Mouse (Mus musculus) C2C12 (cell line): ENCODE measurements around the gene Rab11a. TPM values are rescaled to one million over a fixed set of nuclear protein-coding genes. Genes with fewer than 3 reads are reported as not detected.
"Not testable (repeated sequence)": the region's sequence is repeated elsewhere in the genome, so short reads cannot be mapped to it uniquely, and the experiment has no call there.

Experiments used
- H3K27me3 ChIP-seq: one replicate; pipeline ENCODE4 v1.6.1; 2011; ENCODE audit not compliant: control insufficient read depth, insufficient read depth, insufficient read length
- H3K36me3 ChIP-seq: one replicate; pipeline ENCODE4 v1.6.1; 2011; ENCODE audit not compliant: control insufficient read depth, insufficient read depth
- H3K4me3 ChIP-seq: one replicate; pipeline ENCODE4 v1.5.1; 2011; ENCODE audit warnings: mild to moderate bottlenecking, control low read depth; ENCODE audit not compliant: poor library complexity, insufficient read depth, severe bottlenecking
- H3K79me2 ChIP-seq: one replicate; pipeline ENCODE4 v1.6.1; 2011; ENCODE audit not compliant: control insufficient read depth, insufficient read depth
- H3K79me3 ChIP-seq: one replicate; pipeline ENCODE4 v1.6.1; 2011; ENCODE audit warnings: low read depth, control low read depth
- H3ac ChIP-seq: one replicate; pipeline ENCODE3; 2011; ENCODE audit warnings: low read depth; ENCODE audit not compliant: control insufficient read depth, insufficient read length
- CEBPB ChIP-seq: IDR thresholded peaks from one replicate; pipeline ENCODE4 v1.6.1; 2011; ENCODE audit warnings: low read depth, mild to moderate bottlenecking, control low read depth, moderate library complexity
- CTCF ChIP-seq: IDR thresholded peaks from one replicate; pipeline ENCODE4 v1.5.1; 2011; ENCODE audit not compliant: control insufficient read depth, insufficient read depth, insufficient read length
- FOSL1 ChIP-seq: IDR thresholded peaks from one replicate; pipeline ENCODE4 v1.8.0; 2011; ENCODE audit warnings: mild to moderate bottlenecking, low read length; ENCODE audit not compliant: poor library complexity, insufficient read depth, severe bottlenecking
- MAX ChIP-seq: IDR thresholded peaks from one replicate; pipeline ENCODE4 v1.6.1; 2011; ENCODE audit warnings: mild to moderate bottlenecking, control low read depth
- MYOD1 ChIP-seq: IDR thresholded peaks from one replicate; pipeline ENCODE4 v1.6.1; 2011; ENCODE audit warnings: low read depth; ENCODE audit not compliant: control insufficient read depth, insufficient read length
- MYOG ChIP-seq: IDR thresholded peaks from one replicate; pipeline ENCODE4 v1.6.1; 2011; ENCODE audit not compliant: control insufficient read depth, insufficient read length; ENCODE audit errors: extremely low read depth
- USF1 ChIP-seq: IDR thresholded peaks from one replicate; pipeline ENCODE4 v1.6.1; 2011; ENCODE audit warnings: low read depth, mild to moderate bottlenecking, control low read depth, moderate library complexity
- microRNA-seq: library from miRNA; unstranded; fragments of <30 nt; microRNA quantifications from one replicate; pipeline ENCODE4, GENCODE M21; 2019; ENCODE audit warnings: borderline microRNAs expressed
- polyA plus RNA-seq: library from polyadenylated mRNA; unstranded; fragments of >200 nt; fragmentation: generic; extraction: Trizol; gene quantifications from one replicate; pipeline ENCODE4 v1.2.1, GENCODE M21; 2012; ENCODE audit warnings: missing spikeins

Rab11a gene
- polyA plus RNA-seq, 1 experiment: 92.7 TPM

DNA sequence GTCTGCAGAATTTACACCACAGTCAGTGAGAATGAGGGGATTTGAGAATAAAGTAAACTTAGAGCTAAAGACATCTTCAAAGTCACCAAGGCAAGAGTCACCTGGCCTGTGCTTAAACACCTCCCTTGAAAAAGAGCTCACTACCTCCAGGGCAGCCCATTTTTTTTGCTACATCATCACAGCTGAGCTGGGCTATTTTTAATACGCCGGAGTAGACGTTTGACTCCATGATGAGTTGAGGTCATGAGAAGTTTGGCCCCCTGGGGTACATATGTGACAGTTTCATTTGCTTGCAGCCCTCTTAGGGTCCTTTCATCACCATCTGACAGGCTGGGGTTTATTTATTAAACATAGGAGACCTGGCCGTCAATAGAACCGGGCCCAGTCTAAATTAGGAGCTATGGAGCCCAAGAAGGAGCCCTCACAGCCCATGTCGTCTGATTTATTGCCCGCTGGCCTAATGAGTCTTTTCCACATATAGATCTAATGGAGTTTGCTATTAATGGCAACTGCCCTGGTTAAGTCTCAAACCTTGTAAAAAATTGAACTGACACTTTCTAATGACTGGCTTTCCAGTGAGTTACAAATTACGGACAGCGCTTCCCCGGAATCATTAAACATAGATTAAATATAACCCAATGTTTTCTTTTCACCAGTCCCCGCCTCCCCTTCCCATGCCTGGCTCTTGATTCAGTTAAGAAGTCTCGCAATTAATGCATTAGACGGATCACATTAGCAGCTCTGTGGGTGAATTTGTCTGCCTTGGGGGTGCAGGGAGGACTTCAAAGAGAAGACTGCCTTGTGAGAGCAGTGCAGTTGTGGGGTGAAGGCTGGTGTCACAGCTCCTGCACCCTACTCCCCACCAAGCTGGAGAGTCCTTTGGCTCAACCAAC is 50.2 kb downstream of the Rab11a start:
- Histone ChIP-seq H3K27me3 (no peaks in the 10 kb centered on the region), H3K4me3 (no peak overlapping the region), H3K79me3 (no peaks in the 10 kb centered on the region), H3ac (no peak overlapping the region), H3K36me3 (no peaks in the 10 kb centered on the region), H3K79me2 (no peaks in the 10 kb centered on the region)
- TF ChIP-seq CTCF: no peak
- TF ChIP-seq MYOD1: no peak
- TF ChIP-seq MAX: no peak
- TF ChIP-seq CEBPB: no peak
- TF ChIP-seq USF1: no peak
- TF ChIP-seq MYOG: no peak

- not testable (repeated sequence) for H3K79me2 ChIP-seq, H3K36me3 ChIP-seq, H3K79me3 ChIP-seq, H3ac ChIP-seq, H3K4me3 ChIP-seq, H3K27me3 ChIP-seq
These were observed 65.9 kb downstream of the Rab11a start for GRCm38 (mm10) chr9:64671341-64672319.

DNA sequence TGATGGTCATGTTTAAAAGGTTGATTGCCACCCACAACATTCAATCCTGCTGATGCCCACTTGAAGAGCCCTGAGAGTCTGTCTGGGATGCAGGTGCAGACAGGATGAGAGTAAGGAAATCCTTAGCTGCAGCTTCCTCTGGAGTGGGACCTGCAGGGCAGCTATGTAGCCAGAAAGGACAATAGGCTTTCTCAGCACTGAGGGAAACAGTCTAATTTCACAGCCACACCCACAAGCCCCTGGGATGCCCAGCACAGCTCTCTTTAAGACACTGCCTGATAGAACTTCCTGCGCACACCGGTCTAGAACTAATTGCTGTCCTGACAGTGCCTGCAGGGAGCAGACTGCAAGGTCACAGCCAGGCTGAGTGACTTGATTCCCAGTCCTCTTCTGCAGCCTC is 69.6 kb downstream of the Rab11a start:
- Histone ChIP-seq H3K36me3 (no peaks in the 10 kb centered on the region), H3K27me3 (peaks cover 8% of the 10 kb centered on the region), H3ac (no peak overlapping the region), H3K79me2 (no peaks in the 10 kb centered on the region), H3K4me3 (no peak overlapping the region), H3K79me3 (no peaks in the 10 kb centered on the region)
- TF ChIP-seq USF1 (no peak), CTCF (no peak), MAX (no peak), FOSL1 (no peak), CEBPB (no peak), MYOG (no peak)

GRCm38 (mm10) chr9:64667513-64667912 is 70.0 kb downstream of the Rab11a start:
- Histone ChIP-seq H3K79me2 (no peaks in the 10 kb centered on the region), H3K27me3 (peaks cover 10% of the 10 kb centered on the region)
- TF ChIP-seq CTCF (no peak), FOSL1 (no peak), MAX (peak; percentile 18)

DNA sequence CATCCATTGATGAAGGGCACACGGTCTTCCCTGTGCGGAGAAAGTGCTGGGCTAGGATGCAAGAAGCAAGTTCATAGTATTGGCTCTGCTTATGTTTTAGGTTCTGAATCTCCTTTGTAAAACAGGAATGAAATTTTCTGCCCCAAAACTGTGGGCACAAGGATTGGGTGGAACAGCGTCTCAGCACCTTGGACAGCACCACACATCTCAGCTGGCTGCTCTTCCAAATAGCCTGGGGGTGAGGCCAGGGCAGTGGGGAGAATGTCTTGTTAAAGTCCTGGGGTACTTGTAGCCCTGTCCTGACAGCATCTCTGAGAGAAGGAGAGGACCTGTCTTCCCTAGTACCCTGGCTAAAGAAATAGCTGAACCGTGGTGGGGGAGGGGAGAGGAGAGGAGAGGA is 71.0 kb downstream of the Rab11a start:
- TF ChIP-seq FOSL1 (no peak), CEBPB (no peak), CTCF (no peak), USF1 (no peak), MAX (no peak), MYOD1 (no peak), MYOG (no peak)
- no peaks in the 10 kb centered on the region for H3K79me3 ChIP-seq
- H3K4me3 ChIP-seq: no peak overlapping the region
- peaks cover 20% of the 10 kb centered on the region for H3K27me3 ChIP-seq
- H3ac ChIP-seq: no peak overlapping the region
- no peaks in the 10 kb centered on the region for H3K36me3 ChIP-seq
- H3K79me2 ChIP-seq: no peaks in the 10 kb centered on the region

More at GRCm38 (mm10) chr9:64667513-64667912, 70.0 kb downstream of the Rab11a start:
- no peak overlapping the region for H3K4me3 ChIP-seq
- H3K79me3 ChIP-seq: no peaks in the 10 kb centered on the region
- no peak overlapping the region for H3ac ChIP-seq
- no peaks in the 10 kb centered on the region for H3K36me3 ChIP-seq

Small RNAs within 50 kb of the gene (microRNA-seq; reads per million reads assigned to microRNA genes)
- gene Gm47308: not detected

Other genes with a start within 250 kb of the Rab11a start
- 1.3 TPM for gene Dennd4a, start 73.6 kb upstream of the Rab11a start, polyA plus RNA-seq
- gene Slc24a1, start 213.8 kb upstream of the Rab11a start, polyA plus RNA-seq: not detected
- gene Ints14, start 223.1 kb upstream of the Rab11a start, polyA plus RNA-seq: 20.5 TPM